Mouse (Mus musculus) embryonic facial prominence, embryonic 14.5 days (tissue): ENCODE measurements around the gene Agtr1b. TPM values are rescaled to one million over a fixed set of nuclear protein-coding genes. Genes with fewer than 3 reads are reported as not detected.

Experiments
- ATAC-seq: fragments of 200-750 bp; cut with Nextera tagmentation; 2 replicates; pipeline ENCODE4 v1.8.0; 2017; ENCODE audit warnings: low read depth, moderate number of reproducible peaks, moderate TSS enrichment
- DNase-seq: peaks from one replicate; pipeline ENCODE4 v3.0.0-alpha.2; 2015; ENCODE audit warnings: low spot score
- H3K27ac ChIP-seq: fragments of 300-500 bp; sonication (generic); replicated peaks from 2 replicates; pipeline ENCODE4 v1.5.1; 2014; ENCODE audit warnings: low read depth, mild to moderate bottlenecking, low read length, moderate library complexity
- H3K27me3 ChIP-seq: fragments of 300-500 bp; sonication (generic); replicated peaks from 2 replicates; pipeline ENCODE4 v1.6.1; 2014; ENCODE audit warnings: low read length; ENCODE audit not compliant: control insufficient read depth, insufficient read depth
- H3K36me3 ChIP-seq: fragments of 300-500 bp; sonication (generic); 2 replicates; pipeline ENCODE4 v1.6.1; 2014; ENCODE audit warnings: low read length, mixed read lengths; ENCODE audit not compliant: control insufficient read depth, insufficient read depth
- H3K4me1 ChIP-seq: fragments of 300-500 bp; sonication (generic); 2 replicates; pipeline ENCODE4 v1.6.1; 2014; ENCODE audit warnings: antibody characterized with exemption, low read length; ENCODE audit not compliant: control insufficient read depth, insufficient read depth
- H3K4me2 ChIP-seq: fragments of 300-500 bp; sonication (generic); 2 replicates; pipeline ENCODE4 v1.6.1; 2014; ENCODE audit warnings: low read depth, mild to moderate bottlenecking, low read length, moderate library complexity, mixed read lengths
- H3K4me3 ChIP-seq: fragments of 300-500 bp; sonication (generic); 2 replicates; pipeline ENCODE4 v1.5.1; 2014; ENCODE audit warnings: low read depth, mild to moderate bottlenecking, low read length
- H3K9ac ChIP-seq: fragments of 300-500 bp; sonication (generic); 2 replicates; pipeline ENCODE4 v1.6.1; 2014; ENCODE audit warnings: low read depth, mild to moderate bottlenecking, low read length, moderate library complexity, mixed read lengths
- H3K9me3 ChIP-seq: fragments of 300-500 bp; sonication (generic); 2 replicates; pipeline ENCODE4 v1.6.1; 2016; ENCODE audit warnings: low read length; ENCODE audit not compliant: control insufficient read depth
- WGBS: fragments of 180-500 bp; shearing (Covaris S2); extraction: QIAGEN DNeasy Blood & Tissue Kit; methylation state at CpG from one replicate; pipeline ENCODE4 v1.1.7; 2014; 5-methylcytosine and 5-hydroxymethylcytosine counted together
- polyA plus RNA-seq: library from polyadenylated mRNA; unstranded; fragments of >200 nt; fragmentation: Nextera tagmentation; extraction: Ambion mirVana; gene quantifications from 2 replicates; pipeline ENCODE4 v1.2.1, GENCODE M21; 2014

Agtr1b gene
- polyA plus RNA-seq, 1 experiment from 2014 or later: 0.40 TPM

DNA sequence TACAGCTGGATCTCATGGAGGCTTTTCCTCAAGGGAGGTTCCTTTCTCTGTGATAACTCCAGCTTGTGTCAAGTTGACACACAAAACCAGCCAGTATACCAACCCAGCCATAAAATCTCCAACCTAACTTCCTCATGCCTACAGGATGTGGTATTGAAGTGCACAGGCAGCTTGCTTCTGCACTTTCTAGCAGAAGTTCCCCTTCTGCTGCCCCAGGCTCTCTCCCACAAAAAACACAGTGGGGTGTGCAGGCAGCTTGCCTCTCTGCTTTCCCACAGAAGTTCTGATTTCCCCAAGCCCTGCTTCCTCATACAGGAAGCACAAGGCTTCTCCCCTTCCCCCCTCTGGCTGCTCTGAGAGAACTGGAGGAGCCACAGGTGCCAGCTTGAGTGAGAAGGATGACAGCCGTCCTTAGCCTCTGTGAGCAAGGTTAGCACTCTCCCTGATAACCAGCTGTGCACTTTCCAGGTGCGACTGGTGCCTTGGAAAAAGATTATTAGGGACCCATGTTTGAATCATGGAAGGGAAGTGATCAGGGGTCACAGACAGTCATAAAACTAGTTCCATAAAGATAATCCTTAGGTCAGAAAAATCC lies 62.1 kb downstream of the Agtr1b start:
- Histone ChIP-seq H3K9me3 (no peaks in the 10 kb centered on the region), H3K4me3 (no peak overlapping the region), H3K4me2 (no peak overlapping the region), H3K27me3 (no peaks in the 10 kb centered on the region), H3K27ac (no peak overlapping the region), H3K4me1 (no peaks in the 10 kb centered on the region), H3K9ac (no peak overlapping the region), H3K36me3 (no peaks in the 10 kb centered on the region)
- DNase-seq (peak; percentile 30), ATAC-seq (no peak)
- 31% methylated on average over 2 of the region's 2 CpGs for WGBS

DNA sequence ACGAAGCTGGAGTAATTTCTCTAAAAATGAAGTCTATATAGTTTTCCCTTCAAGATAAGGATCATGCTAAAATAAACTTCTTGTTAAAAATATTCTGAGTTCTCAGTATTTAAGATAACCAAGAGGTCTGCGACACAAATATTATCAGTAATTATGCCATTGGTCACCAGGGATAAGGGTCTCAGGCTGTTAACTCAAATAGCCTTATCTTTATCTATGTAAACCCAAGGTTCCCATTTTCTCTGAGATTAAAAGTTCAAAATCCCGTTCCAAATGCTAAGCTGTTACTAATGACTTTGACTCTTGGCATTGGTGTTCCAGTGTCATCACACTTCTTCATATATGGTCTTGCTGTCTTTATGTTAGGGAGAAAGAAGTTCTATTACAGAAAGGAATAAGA lies 71.4 kb downstream of the Agtr1b start:
- Histone ChIP-seq H3K9ac (no peak overlapping the region), H3K4me3 (no peak overlapping the region), H3K27ac (no peak overlapping the region), H3K27me3 (no peaks in the 10 kb centered on the region), H3K9me3 (no peaks in the 10 kb centered on the region), H3K4me2 (no peak overlapping the region), H3K4me1 (no peaks in the 10 kb centered on the region), H3K36me3 (no peaks in the 10 kb centered on the region)
- DNase-seq: no peak
- ATAC-seq: no peak
- WGBS: 77% methylated on average over 3 of the region's 3 CpGs

DNA sequence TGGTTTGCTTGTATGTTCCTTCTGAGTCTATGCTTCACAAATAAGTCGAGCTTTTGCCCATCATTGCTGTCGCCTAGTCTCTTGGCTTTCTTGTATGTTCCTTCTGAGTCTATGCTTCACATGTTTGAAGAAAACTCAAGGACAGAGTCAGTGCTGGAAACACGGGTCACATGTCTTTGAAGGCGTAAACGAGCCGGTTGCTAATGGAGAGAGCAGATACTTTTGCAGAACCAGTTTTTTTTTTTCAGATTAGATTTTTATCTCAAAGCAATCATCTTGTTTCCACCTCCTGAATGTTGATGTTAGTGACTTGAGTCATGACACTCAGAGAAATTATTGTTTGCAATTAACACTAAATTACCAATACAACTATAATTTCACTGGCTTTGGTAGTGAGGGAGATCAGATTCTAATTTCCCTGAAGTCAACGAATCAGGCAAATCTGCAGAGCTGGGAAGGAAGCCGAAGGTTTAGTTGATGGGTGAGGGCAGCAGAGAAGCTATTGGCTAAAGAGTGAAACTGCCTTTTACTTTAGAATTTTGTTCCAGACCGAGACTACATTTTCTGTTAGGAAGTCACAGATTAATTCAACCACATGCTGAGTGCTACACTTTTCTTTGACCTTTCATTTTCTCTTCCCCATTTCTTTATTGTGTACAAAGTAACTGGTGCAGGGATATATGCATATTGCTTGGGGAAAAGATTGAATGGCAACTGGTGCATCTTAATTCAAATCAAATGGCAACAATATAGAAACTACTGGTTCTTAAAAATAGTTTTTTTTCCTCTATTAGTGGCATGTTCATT lies 72.2 kb downstream of the Agtr1b start:
- no peaks in the 10 kb centered on the region for H3K36me3 ChIP-seq
- DNase-seq (no peak), ATAC-seq (no peak)
- no peak overlapping the region for H3K27ac ChIP-seq
- no peak overlapping the region for H3K9ac ChIP-seq
- H3K4me3 ChIP-seq: no peak overlapping the region
- H3K4me2 ChIP-seq: no peak overlapping the region
- 74% methylated on average over 9 of the region's 9 CpGs for WGBS
- H3K27me3 ChIP-seq: no peaks in the 10 kb centered on the region
- H3K9me3 ChIP-seq: no peaks in the 10 kb centered on the region
- no peaks in the 10 kb centered on the region for H3K4me1 ChIP-seq

DNA sequence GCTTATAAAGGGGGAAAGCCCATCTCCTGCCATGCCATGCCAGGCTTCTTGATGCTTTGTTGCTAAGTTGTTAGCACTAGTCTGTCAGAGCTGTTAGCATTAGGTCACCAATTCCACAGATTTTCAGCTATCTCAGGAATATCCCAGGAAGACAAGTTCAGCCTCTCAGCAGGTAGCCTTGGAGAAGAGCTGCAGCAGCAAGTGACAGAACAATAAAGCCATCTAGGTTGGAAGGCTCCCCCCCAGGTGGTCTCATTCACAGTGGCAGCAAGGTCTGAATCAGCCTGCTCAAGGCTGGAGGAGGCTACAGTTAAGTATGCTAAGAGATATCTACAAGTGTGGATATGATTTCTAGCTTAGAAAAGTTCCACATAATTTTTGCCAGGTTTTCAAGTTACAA lies 75.6 kb downstream of the Agtr1b start:
- Histone ChIP-seq H3K4me1 (no peaks in the 10 kb centered on the region), H3K36me3 (no peaks in the 10 kb centered on the region), H3K27ac (no peak overlapping the region), H3K4me2 (no peak overlapping the region), H3K9me3 (no peaks in the 10 kb centered on the region), H3K4me3 (no peak overlapping the region), H3K27me3 (no peaks in the 10 kb centered on the region), H3K9ac (no peak overlapping the region)
- DNase-seq (no peak), ATAC-seq (no peak)

DNA sequence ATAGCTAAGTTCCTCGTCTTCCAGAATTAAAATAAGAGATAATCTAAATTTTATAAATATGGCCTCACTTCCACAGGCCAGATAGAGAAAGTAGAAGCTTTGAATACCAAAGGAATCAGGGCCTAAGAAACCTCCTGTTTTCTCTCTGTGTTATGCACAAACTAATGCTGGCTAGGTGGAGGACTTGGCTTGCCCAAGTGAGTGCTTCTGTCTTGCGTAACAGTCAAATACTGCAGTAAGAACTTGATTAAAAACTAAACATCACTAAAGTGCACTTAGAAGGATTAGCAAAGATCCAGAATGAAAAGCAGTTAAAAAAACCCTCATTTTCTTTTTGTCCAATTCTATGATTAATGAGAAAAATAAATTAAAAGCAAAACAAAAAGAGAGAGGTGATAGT lies 78.2 kb downstream of the Agtr1b start:
- Histone ChIP-seq H3K36me3 (no peaks in the 10 kb centered on the region), H3K4me2 (no peak overlapping the region), H3K9me3 (no peaks in the 10 kb centered on the region), H3K27me3 (no peaks in the 10 kb centered on the region), H3K4me3 (no peak overlapping the region), H3K4me1 (no peaks in the 10 kb centered on the region), H3K9ac (no peak overlapping the region), H3K27ac (no peak overlapping the region)
- no peak for ATAC-seq
- WGBS: 84% methylated on average over 2 of the region's 2 CpGs
- no peak for DNase-seq

DNA sequence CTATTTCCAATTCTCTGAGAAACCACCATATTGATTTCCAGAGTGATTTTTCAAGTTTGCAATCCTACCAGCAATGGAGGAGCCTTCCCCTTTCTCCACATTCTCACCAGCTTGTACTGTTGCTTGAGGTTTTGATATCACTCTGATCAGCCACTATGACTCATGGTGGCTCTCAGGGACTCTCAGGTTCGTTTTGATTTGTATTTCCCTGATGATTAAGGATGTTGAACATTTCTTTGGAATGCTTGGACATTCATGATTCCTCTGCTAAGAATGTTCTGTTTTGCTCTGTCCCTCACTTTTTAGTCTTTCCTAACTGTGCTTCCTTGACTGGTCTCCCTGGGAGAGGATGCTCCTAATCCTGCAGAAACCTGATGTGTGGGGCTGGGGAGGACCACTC lies 85.2 kb downstream of the Agtr1b start:
- WGBS: 52% methylated on average over 1 of the region's 1 CpGs
- Histone ChIP-seq H3K27me3 (no peaks in the 10 kb centered on the region), H3K4me2 (no peak overlapping the region), H3K4me3 (no peak overlapping the region), H3K36me3 (no peaks in the 10 kb centered on the region), H3K27ac (no peak overlapping the region), H3K9ac (no peak overlapping the region), H3K9me3 (no peaks in the 10 kb centered on the region), H3K4me1 (no peaks in the 10 kb centered on the region)
- no peak for ATAC-seq
- no peak for DNase-seq

DNA sequence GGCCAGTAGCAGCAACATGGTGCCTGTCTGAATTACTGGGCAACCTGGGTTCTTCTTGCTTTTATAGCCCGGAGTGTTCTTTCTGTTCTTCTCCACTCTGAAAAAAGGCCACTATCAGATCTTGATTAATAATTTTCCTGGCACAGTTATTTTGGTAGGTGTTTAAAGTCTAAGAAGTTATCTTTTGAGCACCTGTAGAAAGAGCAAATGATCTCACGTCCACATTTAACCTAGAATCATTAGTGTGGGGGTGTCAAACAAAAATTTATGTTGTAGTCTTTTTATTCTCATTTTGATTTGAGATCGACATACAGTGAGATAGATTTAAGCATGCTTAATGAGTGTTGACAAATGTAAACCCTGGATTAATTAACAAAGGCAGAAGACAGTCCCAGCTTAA lies 91.3 kb downstream of the Agtr1b start, which contains the start of gene Cpb1:
Gene Cpb1 (minus strand): TSS at position 101 of the 400 bp plus-strand sequence.
- no peaks in the 10 kb centered on the region for H3K4me1 ChIP-seq
- no peaks in the 10 kb centered on the region for H3K36me3 ChIP-seq
- H3K9ac ChIP-seq: no peak within 1 kb of the TSS
- H3K27me3 ChIP-seq: no peaks in the 10 kb centered on the region
- H3K4me3 ChIP-seq: no peak within 1 kb of the TSS
- H3K9me3 ChIP-seq: no peaks in the 10 kb centered on the region
- H3K27ac ChIP-seq: no peak within 1 kb of the TSS
- no peak for DNase-seq
- 88% methylated on average over 3 of the region's 3 CpGs for WGBS
- no peak within 1 kb of the TSS for H3K4me2 ChIP-seq
- ATAC-seq: no peak
